Comparison of ENCODE assay signal across 10 mouse cellular contexts in the genomic region with DNA sequence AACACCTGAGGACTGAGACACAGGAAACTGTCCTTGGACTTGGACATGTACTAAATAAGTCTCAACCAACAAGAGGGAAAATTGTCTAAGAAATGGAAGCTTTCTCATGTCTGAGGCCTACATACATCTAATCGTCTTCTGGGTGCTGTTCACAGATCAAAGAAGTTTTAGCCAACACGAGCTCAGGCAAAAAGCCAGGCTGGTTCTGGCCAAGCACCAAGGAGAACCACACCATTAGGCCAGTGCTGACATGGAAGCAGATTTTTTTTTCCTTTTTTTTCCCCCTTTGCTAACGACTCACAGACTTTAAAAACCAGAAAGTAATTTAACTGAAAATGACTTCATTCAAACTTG. TPM values are rescaled to one million over a fixed set of nuclear protein-coding genes. Genes with fewer than 3 reads are reported as not detected.
DNase-seq lines count a peak whose midpoint lies in the region; ATAC-seq and TF ChIP-seq lines count a peak whose summit lies in the region.
"Had no signal": no experiment of that assay in that cellular context is flagged by ENCODE, and none has a peak within 500 bp of the region (broad histone marks: within the 10 kb centered on the region; RNA-seq: fewer than 3 reads in every experiment).

No protein-coding gene starts in this region.

- no peak for ATAC-seq in hindbrain, postnatal 0 days
- ATAC-seq in hindbrain, embryonic 13.5 days (ENCODE audit: low FRiP score), result no peak
- no peak for ATAC-seq in liver, embryonic 13.5 days (ENCODE audit: low read depth)

- H3K27ac ChIP-seq in hindbrain, postnatal 0 days, result peak overlapping the region; percentile 72; the same call in 1 of the 2 replicates
- H3K27ac ChIP-seq in hindbrain, embryonic 13.5 days, result no peak overlapping the region
- H3K27ac ChIP-seq in MEL (ENCODE audit: control insufficient read depth, low read depth, low read length), result 0 out of 2 replicates have a peak overlapping the region, but pooled peaks have one; percentile 7
- peak overlapping the region; percentile 86 for H3K27ac ChIP-seq in brown adipose tissue, adult 24 weeks (replicated peaks; ENCODE audit: low read depth, low read length)
- H3K27ac ChIP-seq in liver, embryonic 13.5 days, result no peak overlapping the region

- TF ChIP-seq EP300 in MEL (IDR thresholded peaks at IDR 0.05; ENCODE audit: low read depth in 1 of 2, low read length in 2 of 2), result no peak

- 33% methylated on average over 3 of the region's 3 CpGs for WGBS in hindbrain, postnatal 0 days
- WGBS in hindbrain, embryonic 13.5 days, result 70% methylated on average over 3 of the region's 3 CpGs
- 70% methylated on average over 3 of the region's 3 CpGs for WGBS in liver, embryonic 13.5 days (ENCODE audit: insufficient replicate concordance)

- H3K4me3 ChIP-seq in hindbrain, postnatal 0 days (ENCODE audit: low read length), result no peak overlapping the region
- no peak overlapping the region for H3K4me3 ChIP-seq in hindbrain, embryonic 13.5 days
- no peak overlapping the region for H3K4me3 ChIP-seq in MEL (ENCODE audit: control insufficient read depth in 1 of 2, insufficient read depth in 1 of 2, low read depth in 2 of 2, low read length in 2 of 2)
- H3K4me3 ChIP-seq in brown adipose tissue, adult 24 weeks (ENCODE audit: insufficient read depth, low read depth, low read length), result no peak overlapping the region
- no peak overlapping the region for H3K4me3 ChIP-seq in liver, embryonic 13.5 days (replicated peaks)

- H3K27me3 ChIP-seq in hindbrain, postnatal 0 days (ENCODE audit: insufficient read depth, low read length), result no peaks in the 10 kb centered on the region
- no peaks in the 10 kb centered on the region for H3K27me3 ChIP-seq in hindbrain, embryonic 13.5 days
- H3K27me3 ChIP-seq in MEL (ENCODE audit: control insufficient read depth in 1 of 2, insufficient read depth in 2 of 2, low read length in 2 of 2), result no peaks in the 10 kb centered on the region; a peak in 1 of 4 replicates
- H3K27me3 ChIP-seq in liver, embryonic 13.5 days, result no peaks in the 10 kb centered on the region

- no peak overlapping the region for H3K9ac ChIP-seq in hindbrain, postnatal 0 days (replicated peaks; ENCODE audit: low read length)
- H3K9ac ChIP-seq in hindbrain, embryonic 13.5 days, result no peak overlapping the region
- no peak overlapping the region for H3K9ac ChIP-seq in MEL (ENCODE audit: control insufficient read depth, low read depth, low read length, poor library complexity, severe bottlenecking)
- peak overlapping the region; percentile 61; the same call in 1 of the 2 replicates for H3K9ac ChIP-seq in liver, embryonic 13.5 days

- TF ChIP-seq RAD21 in MEL (IDR thresholded peaks at IDR 0.05; ENCODE audit: low read depth, low read length), result no peak

- no peak for TF ChIP-seq POLR2A in MEL (IDR thresholded peaks at IDR 0.05; ENCODE audit: control insufficient read depth in 1 of 2, insufficient read depth in 1 of 2, low read depth in 1 of 2, low read length in 2 of 2, poor library complexity in 1 of 2)

- peaks cover 14% of the 10 kb centered on the region for H3K36me3 ChIP-seq in hindbrain, postnatal 0 days (ENCODE audit: insufficient read depth, low read length)
- peaks cover 22% of the 10 kb centered on the region for H3K36me3 ChIP-seq in hindbrain, embryonic 13.5 days
- H3K36me3 ChIP-seq in MEL (ENCODE audit: control insufficient read depth in 1 of 2, insufficient read depth in 2 of 2, low read length in 2 of 2), result peaks cover 54 to 66% of the 10 kb centered on the region in 2 experiments
- peaks cover 59% of the 10 kb centered on the region for H3K36me3 ChIP-seq in liver, embryonic 13.5 days

- peak; percentile 28 for DNase-seq in hindbrain, postnatal 0 days (ENCODE audit: low spot score)
- no peak for DNase-seq in MEL (ENCODE audit: low read depth, low spot score)
- DNase-seq in liver, embryonic 13.5 days, result no peak
- no peak for DNase-seq in embryo, embryonic 9.5 days (ENCODE audit: extremely low spot score)
- no peak for DNase-seq in ovary, adult 18-20 months (ENCODE audit: low spot score)
- no peak for DNase-seq in embryo, embryonic 10.5 days (ENCODE audit: low spot score)
- DNase-seq: right cerebral cortex, postnatal 14 days had no signal

- peak overlapping the region; percentile 37; the same call in 1 of the 2 replicates for H3K4me2 ChIP-seq in hindbrain, postnatal 0 days (ENCODE audit: low read depth, low read length)
- H3K4me2 ChIP-seq in hindbrain, embryonic 13.5 days, result no peak overlapping the region
- no peak overlapping the region for H3K4me2 ChIP-seq in liver, embryonic 13.5 days
- H3K4me2 ChIP-seq: midbrain, embryonic 11.5 days had no signal

- peaks cover 87% of the 10 kb centered on the region for H3K79me2 ChIP-seq in MEL (ENCODE audit: control insufficient read depth, insufficient read depth, low read length, poor library complexity)

- peaks cover 25% of the 10 kb centered on the region for H3K4me1 ChIP-seq in hindbrain, postnatal 0 days (ENCODE audit: insufficient read depth, low read length)
- H3K4me1 ChIP-seq in hindbrain, embryonic 13.5 days (replicated peaks), result peaks cover 29% of the 10 kb centered on the region
- peaks cover 27 to 41% of the 10 kb centered on the region in 2 experiments for H3K4me1 ChIP-seq in MEL (ENCODE audit: control insufficient read depth in 1 of 2, insufficient read depth in 2 of 2, low read length in 2 of 2)
- H3K4me1 ChIP-seq in brown adipose tissue, adult 24 weeks (ENCODE audit: control insufficient read depth, insufficient read depth, insufficient read length, low read length), result peaks cover 15% of the 10 kb centered on the region
- H3K4me1 ChIP-seq in liver, embryonic 13.5 days (replicated peaks), result peaks cover 49% of the 10 kb centered on the region

- H3K9me3 ChIP-seq in hindbrain, postnatal 0 days (ENCODE audit: low read length), result no peaks in the 10 kb centered on the region
- no peaks in the 10 kb centered on the region for H3K9me3 ChIP-seq in hindbrain, embryonic 13.5 days
- no peaks in the 10 kb centered on the region for H3K9me3 ChIP-seq in MEL (replicated peaks; ENCODE audit: insufficient read depth, low read length)
- no peaks in the 10 kb centered on the region for H3K9me3 ChIP-seq in liver, embryonic 13.5 days (replicated peaks)

- TF ChIP-seq CTCF in hindbrain, postnatal 0 days (IDR thresholded peaks at IDR 0.05; ENCODE audit: low read depth), result no peak
- TF ChIP-seq CTCF in MEL (IDR thresholded peaks at IDR 0.05 in 2 of 3, conservative IDR thresholded peaks at IDR 0.05 in 1 of 3; ENCODE audit: control insufficient read depth in 1 of 3, insufficient read depth in 1 of 3, low read depth in 2 of 3, low read length in 3 of 3, poor library complexity in 1 of 3, severe bottlenecking in 1 of 3), result no peak

TF ChIP-seq in MEL, 35 proteins besides CTCF, POLR2A, EP300 and RAD21 (continues in another document):
- TF ChIP-seq GATA1 (IDR thresholded peaks at IDR 0.05; ENCODE audit: low read depth, low read length), result no peak
- TF ChIP-seq ZNF384 (IDR thresholded peaks at IDR 0.05; ENCODE audit: low read depth, low read length), result no peak
- TF ChIP-seq UBTF (IDR thresholded peaks at IDR 0.05; ENCODE audit: borderline replicate concordance, insufficient read depth, low read depth, low read length), result no peak
- TF ChIP-seq MEF2A (IDR thresholded peaks at IDR 0.05; ENCODE audit: extremely low read depth, insufficient replicate concordance, low read depth, low read length, poor library complexity, severe bottlenecking), result no peak
- TF ChIP-seq ETS1 (IDR thresholded peaks at IDR 0.05; ENCODE audit: low read depth, low read length), result no peak
- no peak for TF ChIP-seq POLR2AphosphoS5 (IDR thresholded peaks at IDR 0.05; ENCODE audit: borderline replicate concordance, low read depth, low read length)
- TF ChIP-seq TBP (IDR thresholded peaks at IDR 0.05; ENCODE audit: low read depth, low read length), result no peak
- TF ChIP-seq USF2 (IDR thresholded peaks at IDR 0.05; ENCODE audit: borderline replicate concordance in 1 of 2, insufficient read depth in 1 of 2, low read depth in 1 of 2, low read length in 2 of 2), result no peak
- no peak for TF ChIP-seq BHLHE40 (IDR thresholded peaks at IDR 0.05; ENCODE audit: borderline replicate concordance, low read depth, low read length)
- no peak for TF ChIP-seq KAT2A (conservative IDR thresholded peaks at IDR 0.05; ENCODE audit: low read depth, low read length)
- TF ChIP-seq E2F4 (IDR thresholded peaks at IDR 0.05; ENCODE audit: borderline replicate concordance, low read depth, low read length), result no peak
- no peak for TF ChIP-seq TAL1 (IDR thresholded peaks at IDR 0.05; ENCODE audit: low read length)
- TF ChIP-seq ZMIZ1 (IDR thresholded peaks at IDR 0.05; ENCODE audit: low read depth, low read length), result no peak
- TF ChIP-seq TCF12 (IDR thresholded peaks at IDR 0.05; ENCODE audit: low read depth, low read length), result no peak
- TF ChIP-seq MXI1 (IDR thresholded peaks at IDR 0.05; ENCODE audit: low read depth, low read length), result no peak
- no peak for TF ChIP-seq MYB (IDR thresholded peaks at IDR 0.05; ENCODE audit: low read depth, low read length)
- no peak for TF ChIP-seq MAX (IDR thresholded peaks at IDR 0.05; ENCODE audit: low read length)

RNA-seq across cellular contexts. Expression of gene Ybx3, which starts 5.3 kb away (rescaled TPM):
- 86.0 and 103 TPM in 2 replicates for total RNA-seq in hindbrain, postnatal 0 days (2014; rRNA removed)
- 33.4 and 34.6 TPM in 2 replicates for polyA plus RNA-seq in hindbrain, postnatal 0 days (2015; fragmentation: Nextera tagmentation; extraction: Ambion mirVana)
- polyA plus RNA-seq in hindbrain, embryonic 13.5 days (2015; fragmentation: Nextera tagmentation; extraction: Ambion mirVana), result 23.0 and 26.6 TPM in 2 replicates
- total RNA-seq in MEL (2012; rRNA removed), result 575 and 609 TPM in 2 replicates
- 1,000 to 10,000 TPM in 1 of 2 experiments, 100 to 1,000 TPM in 1; 105 to 1,042 TPM for polyA plus RNA-seq in MEL (2012; ENCODE audit: insufficient read depth in 1 of 2, insufficient read length in 2 of 2, low read depth in 1 of 2, low replicate concordance in 2 of 2, missing spikeins in 1 of 2)
- polyA plus RNA-seq in brown adipose tissue, adult 24 weeks (2012; ENCODE audit: insufficient read depth, insufficient read length, missing spikeins), result 148 and 154 TPM in 2 replicates
- 80.6 and 81.3 TPM in 2 replicates for polyA plus RNA-seq in liver, embryonic 13.5 days (2015; fragmentation: Nextera tagmentation; extraction: Ambion mirVana)

RNA-seq across cellular contexts. Expression of gene Styk1, which starts 29.6 kb away (rescaled TPM):
- 3.0 and 3.2 TPM in 2 replicates for total RNA-seq in hindbrain, postnatal 0 days (2014; rRNA removed)
- polyA plus RNA-seq in hindbrain, postnatal 0 days (2015; fragmentation: Nextera tagmentation; extraction: Ambion mirVana), result 4.3 and 5.1 TPM in 2 replicates
- 2.3 and 2.7 TPM in 2 replicates for polyA plus RNA-seq in hindbrain, embryonic 13.5 days (2015; fragmentation: Nextera tagmentation; extraction: Ambion mirVana)
- total RNA-seq in MEL (2012; rRNA removed), result 0.12 and 0.20 TPM in 2 replicates
- polyA plus RNA-seq in MEL (2012; ENCODE audit: insufficient read depth in 1 of 2, insufficient read length in 2 of 2, low read depth in 1 of 2, low replicate concordance in 2 of 2, missing spikeins in 1 of 2), result under 1 TPM in 1 of 2 experiments, not detected in 1; 0.11 TPM
- polyA plus RNA-seq in brown adipose tissue, adult 24 weeks (2012; ENCODE audit: insufficient read depth, insufficient read length, missing spikeins), result not detected in 2 replicates
- 0.44 and 0.60 TPM in 2 replicates for polyA plus RNA-seq in liver, embryonic 13.5 days (2015; fragmentation: Nextera tagmentation; extraction: Ambion mirVana)

Comparison
In these comparisons a context has a peak if more than half of its experiments do, and no peak if none do; other contexts are left out.
1. H3K27ac ChIP-seq: peak in hindbrain, postnatal 0 days (single experiment), MEL (single experiment) and brown adipose tissue, adult 24 weeks (single experiment); none in hindbrain, embryonic 13.5 days (single experiment) and liver, embryonic 13.5 days (single experiment).